Mouse (Mus musculus): ENCODE results near the gene Slc35e4.

DNA sequence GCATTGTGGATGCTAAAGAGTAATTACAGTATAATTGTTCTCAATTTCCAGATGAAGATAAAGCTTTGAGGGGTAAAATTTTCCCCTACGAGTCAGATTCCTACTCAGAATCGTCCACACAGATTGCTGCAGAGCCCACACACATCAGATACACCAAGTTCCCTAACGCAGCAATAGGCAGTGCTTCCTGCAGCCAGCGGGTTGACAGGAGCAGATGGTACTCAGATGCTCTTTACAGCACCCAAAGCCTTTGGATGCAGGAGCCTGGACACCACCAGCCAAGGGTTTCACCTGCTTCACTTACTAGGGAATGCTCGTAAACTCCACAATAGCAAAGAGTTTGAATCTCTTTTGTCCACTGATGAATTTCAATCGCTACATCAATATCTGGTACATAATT lies 38.0 kb downstream of the Slc35e4 start:
- TF ChIP-seq CTCF (conservative IDR thresholded peaks at IDR 0.05; ENCODE audit: insufficient read depth, insufficient read length, low read depth, low read length) (no peak), POLR2A (IDR thresholded peaks at IDR 0.05; ENCODE audit: low read depth, low read length) (no peak)

All from kidney, adult 2 months (tissue).